Mouse (Mus musculus): ENCODE measurements around the gene Spaca3. TPM values are rescaled to one million over a fixed set of nuclear protein-coding genes. Genes with fewer than 3 reads are reported as not detected.

Gene Spaca3
- polyA plus RNA-seq, 1 experiment: not detected

GRCm38 (mm10) chr11:80838724-80839123 is 19.4 kb upstream of the Spaca3 start:
- H3K4me3 ChIP-seq (ENCODE audit: low read depth, low read length): no peak overlapping the region
- H3K9ac ChIP-seq (ENCODE audit: low read depth, poor library complexity, severe bottlenecking): no peak overlapping the region
- no peak overlapping the region for H3K27ac ChIP-seq (ENCODE audit: insufficient read depth, low read length)
- no peaks in the 10 kb centered on the region for H3K4me1 ChIP-seq (ENCODE audit: control insufficient read depth, insufficient read depth, low read length)
- no peaks in the 10 kb centered on the region for H3K27me3 ChIP-seq (ENCODE audit: control insufficient read depth, insufficient read depth, low read length, poor library complexity, severe bottlenecking)
- H3K9me3 ChIP-seq (replicated peaks; ENCODE audit: control insufficient read depth, insufficient read depth, low read length, poor library complexity, severe bottlenecking): no peaks in the 10 kb centered on the region
- TF ChIP-seq POLR2A (IDR thresholded peaks at IDR 0.05; ENCODE audit: insufficient read depth, low read length): no peak
- no peak for TF ChIP-seq CTCF (IDR thresholded peaks at IDR 0.05; ENCODE audit: low read depth, low read length)
- TF ChIP-seq EP300 (IDR thresholded peaks at IDR 0.05; ENCODE audit: insufficient read depth, low read depth, low read length): no peak
- H3K36me3 ChIP-seq (ENCODE audit: control insufficient read depth, insufficient read depth, low read length, poor library complexity, severe bottlenecking): no peaks in the 10 kb centered on the region

DNA sequence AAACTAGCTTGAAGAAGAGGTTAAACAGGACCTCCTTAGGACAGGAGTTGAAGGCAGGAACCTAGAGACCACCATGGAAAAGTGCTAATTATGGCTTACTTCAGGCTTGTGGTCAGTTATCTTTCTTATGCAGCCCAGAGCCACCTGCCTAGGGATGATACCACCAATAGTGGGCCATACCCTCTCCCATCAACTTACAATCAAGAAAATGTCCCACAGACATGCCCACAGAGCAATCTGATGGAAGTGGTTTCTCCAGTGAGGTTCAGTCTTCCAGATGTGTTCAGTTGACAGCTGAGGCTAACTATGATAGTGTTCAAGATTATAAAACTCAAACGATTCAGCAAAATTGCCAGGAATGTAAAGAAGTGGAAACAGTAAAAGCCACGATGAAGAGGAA is 14.7 kb upstream of the Spaca3 start:
- TF ChIP-seq CTCF (IDR thresholded peaks at IDR 0.05; ENCODE audit: low read depth, low read length) (no peak), POLR2A (IDR thresholded peaks at IDR 0.05; ENCODE audit: insufficient read depth, low read length) (no peak), EP300 (IDR thresholded peaks at IDR 0.05; ENCODE audit: insufficient read depth, low read depth, low read length) (no peak)
- Histone ChIP-seq H3K27ac (ENCODE audit: insufficient read depth, low read length) (no peak overlapping the region), H3K4me1 (ENCODE audit: control insufficient read depth, insufficient read depth, low read length) (no peaks in the 10 kb centered on the region), H3K27me3 (ENCODE audit: control insufficient read depth, insufficient read depth, low read length, poor library complexity, severe bottlenecking) (no peaks in the 10 kb centered on the region), H3K36me3 (ENCODE audit: control insufficient read depth, insufficient read depth, low read length, poor library complexity, severe bottlenecking) (no peaks in the 10 kb centered on the region), H3K4me3 (ENCODE audit: low read depth, low read length) (no peak overlapping the region), H3K9ac (ENCODE audit: low read depth, poor library complexity, severe bottlenecking) (no peak overlapping the region), H3K9me3 (replicated peaks; ENCODE audit: control insufficient read depth, insufficient read depth, low read length, poor library complexity, severe bottlenecking) (no peaks in the 10 kb centered on the region)

DNA sequence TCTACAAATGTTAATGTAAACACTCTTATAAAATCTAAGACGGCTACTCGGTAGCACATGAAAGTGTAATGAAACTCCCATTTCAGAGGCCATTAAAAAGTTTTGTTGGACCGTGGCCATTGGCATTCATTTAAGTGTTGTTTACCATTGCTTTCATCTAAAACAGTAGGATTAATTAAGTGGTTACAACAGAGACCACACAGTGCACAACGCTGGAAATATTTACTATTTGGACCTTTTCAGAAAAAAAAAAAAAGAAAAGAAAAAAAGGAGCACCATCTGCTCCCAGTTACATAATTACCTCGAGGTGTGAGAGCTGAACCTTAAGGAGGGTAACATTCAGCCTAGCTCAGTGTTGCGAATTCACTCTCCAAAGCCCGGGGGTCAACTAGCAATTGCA is 12.7 kb upstream of the Spaca3 start:
- Histone ChIP-seq H3K9me3 (replicated peaks; ENCODE audit: control insufficient read depth, insufficient read depth, low read length, poor library complexity, severe bottlenecking) (no peaks in the 10 kb centered on the region), H3K27me3 (ENCODE audit: control insufficient read depth, insufficient read depth, low read length, poor library complexity, severe bottlenecking) (no peaks in the 10 kb centered on the region), H3K4me1 (ENCODE audit: control insufficient read depth, insufficient read depth, low read length) (no peaks in the 10 kb centered on the region), H3K36me3 (ENCODE audit: control insufficient read depth, insufficient read depth, low read length, poor library complexity, severe bottlenecking) (no peaks in the 10 kb centered on the region), H3K9ac (ENCODE audit: low read depth, poor library complexity, severe bottlenecking) (no peak overlapping the region), H3K27ac (ENCODE audit: insufficient read depth, low read length) (no peak overlapping the region), H3K4me3 (ENCODE audit: low read depth, low read length) (no peak overlapping the region)
- TF ChIP-seq CTCF (IDR thresholded peaks at IDR 0.05; ENCODE audit: low read depth, low read length) (no peak), EP300 (IDR thresholded peaks at IDR 0.05; ENCODE audit: insufficient read depth, low read depth, low read length) (no peak), POLR2A (IDR thresholded peaks at IDR 0.05; ENCODE audit: insufficient read depth, low read length) (no peak)

DNA sequence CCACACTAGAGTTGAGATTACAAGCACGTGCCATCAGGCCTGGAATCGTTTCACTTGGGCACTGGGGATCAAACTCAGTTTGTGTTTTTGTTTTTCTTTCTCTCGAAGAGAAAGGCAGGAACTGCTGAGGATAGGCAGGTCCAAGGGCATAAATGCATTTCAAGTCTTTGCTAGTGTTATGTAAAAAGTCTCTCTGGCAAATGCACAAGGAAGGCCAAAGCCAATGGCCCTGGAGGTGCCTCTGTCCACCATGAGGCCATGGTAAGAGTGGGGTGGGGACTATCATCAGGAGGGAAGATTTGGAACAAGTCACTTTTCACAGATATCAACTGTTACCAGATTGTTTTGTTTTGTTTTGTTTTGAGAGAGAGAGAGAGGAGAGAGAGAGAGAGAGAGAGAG is 12.1 kb upstream of the Spaca3 start:
- Histone ChIP-seq H3K36me3 (ENCODE audit: control insufficient read depth, insufficient read depth, low read length, poor library complexity, severe bottlenecking) (no peaks in the 10 kb centered on the region), H3K9me3 (replicated peaks; ENCODE audit: control insufficient read depth, insufficient read depth, low read length, poor library complexity, severe bottlenecking) (no peaks in the 10 kb centered on the region), H3K4me1 (ENCODE audit: control insufficient read depth, insufficient read depth, low read length) (no peaks in the 10 kb centered on the region), H3K4me3 (ENCODE audit: low read depth, low read length) (no peak overlapping the region), H3K9ac (ENCODE audit: low read depth, poor library complexity, severe bottlenecking) (no peak overlapping the region), H3K27me3 (ENCODE audit: control insufficient read depth, insufficient read depth, low read length, poor library complexity, severe bottlenecking) (no peaks in the 10 kb centered on the region), H3K27ac (ENCODE audit: insufficient read depth, low read length) (no peak overlapping the region)
- no peak for TF ChIP-seq POLR2A (IDR thresholded peaks at IDR 0.05; ENCODE audit: insufficient read depth, low read length)

- no peaks in the 10 kb centered on the region for H3K36me3 ChIP-seq (ENCODE audit: control insufficient read depth, insufficient read depth, low read length, poor library complexity, severe bottlenecking)
- H3K27me3 ChIP-seq (ENCODE audit: control insufficient read depth, insufficient read depth, low read length, poor library complexity, severe bottlenecking): no peaks in the 10 kb centered on the region
- no peak overlapping the region for H3K27ac ChIP-seq (ENCODE audit: insufficient read depth, low read length)
- no peaks in the 10 kb centered on the region for H3K9me3 ChIP-seq (replicated peaks; ENCODE audit: control insufficient read depth, insufficient read depth, low read length, poor library complexity, severe bottlenecking)
- H3K4me1 ChIP-seq (ENCODE audit: control insufficient read depth, insufficient read depth, low read length): no peaks in the 10 kb centered on the region
- no peak overlapping the region for H3K9ac ChIP-seq (ENCODE audit: low read depth, poor library complexity, severe bottlenecking)
- TF ChIP-seq CTCF (IDR thresholded peaks at IDR 0.05; ENCODE audit: low read depth, low read length): no peak
- TF ChIP-seq POLR2A (IDR thresholded peaks at IDR 0.05; ENCODE audit: insufficient read depth, low read length): no peak
- no peak for TF ChIP-seq EP300 (IDR thresholded peaks at IDR 0.05; ENCODE audit: insufficient read depth, low read depth, low read length)
- no peak overlapping the region for H3K4me3 ChIP-seq (ENCODE audit: low read depth, low read length)
Measured at GRCm38 (mm10) chr11:80848131-80848530, 10.0 kb upstream of the Spaca3 start.

DNA sequence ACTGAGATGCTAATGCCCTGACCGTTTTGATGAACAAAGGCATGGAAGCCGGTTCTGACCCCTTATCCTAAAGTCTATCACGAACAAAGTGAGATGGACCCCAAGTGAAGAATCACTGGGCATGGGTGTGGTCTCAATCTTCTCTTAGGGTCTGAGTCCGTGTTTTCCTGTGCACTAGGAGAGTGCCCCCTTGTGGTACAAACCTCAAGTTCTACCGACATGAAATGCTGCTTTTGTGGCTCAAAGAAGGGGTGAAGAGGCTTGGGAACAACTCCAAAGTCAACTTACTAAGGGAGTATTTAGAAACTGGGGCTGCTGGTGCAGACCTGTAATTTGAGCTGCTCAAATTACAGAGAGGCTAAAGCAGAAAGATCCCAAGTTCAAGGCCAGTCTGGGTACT is 6.3 kb upstream of the Spaca3 start:
- Histone ChIP-seq H3K9ac (ENCODE audit: low read depth, poor library complexity, severe bottlenecking) (no peak overlapping the region), H3K27me3 (ENCODE audit: control insufficient read depth, insufficient read depth, low read length, poor library complexity, severe bottlenecking) (no peaks in the 10 kb centered on the region), H3K9me3 (replicated peaks; ENCODE audit: control insufficient read depth, insufficient read depth, low read length, poor library complexity, severe bottlenecking) (no peaks in the 10 kb centered on the region), H3K4me3 (ENCODE audit: low read depth, low read length) (no peak overlapping the region), H3K27ac (ENCODE audit: insufficient read depth, low read length) (no peak overlapping the region), H3K4me1 (ENCODE audit: control insufficient read depth, insufficient read depth, low read length) (no peaks in the 10 kb centered on the region), H3K36me3 (ENCODE audit: control insufficient read depth, insufficient read depth, low read length, poor library complexity, severe bottlenecking) (no peaks in the 10 kb centered on the region)
- TF ChIP-seq POLR2A (IDR thresholded peaks at IDR 0.05; ENCODE audit: insufficient read depth, low read length) (no peak), CTCF (IDR thresholded peaks at IDR 0.05; ENCODE audit: low read depth, low read length) (peak; percentile 16)
